Mouse (Mus musculus) myocyte (in vitro differentiated cells): ENCODE results near the gene Agbl1. TPM values are rescaled to one million over a fixed set of nuclear protein-coding genes. Genes with fewer than 3 reads are reported as not detected.
"Not testable (repeated sequence)": the region's sequence is repeated elsewhere in the genome, so short reads cannot be mapped to it uniquely, and the experiment has no call there.

Experiments
- H3K27me3 ChIP-seq: one replicate; pipeline ENCODE4 v1.6.1; 2011; ENCODE audit not compliant: control insufficient read depth, insufficient read depth, insufficient read length
- H3K36me3 ChIP-seq: one replicate; pipeline ENCODE4 v1.6.1; 2011; ENCODE audit not compliant: control insufficient read depth, insufficient read depth
- H3K4me2 ChIP-seq: one replicate; pipeline ENCODE4 v1.6.1; 2011; ENCODE audit warnings: low read depth, control low read depth
- H3K4me3 ChIP-seq: one replicate; pipeline ENCODE4 v1.5.1; 2011; ENCODE audit warnings: mild to moderate bottlenecking, control low read depth, moderate library complexity
- H3K79me2 ChIP-seq: one replicate; pipeline ENCODE4 v1.6.1; 2011; ENCODE audit not compliant: control insufficient read depth, insufficient read depth
- H3ac ChIP-seq: one replicate; pipeline ENCODE4 v1.6.1; 2011; ENCODE audit not compliant: control insufficient read depth, insufficient read length
- CEBPB ChIP-seq: IDR thresholded peaks from 2 replicates; pipeline ENCODE4 v1.6.1; 2011; ENCODE audit warnings: mild to moderate bottlenecking, moderate library complexity; ENCODE audit not compliant: poor library complexity, insufficient read depth, severe bottlenecking
- E2F4 ChIP-seq: IDR thresholded peaks from one replicate; pipeline ENCODE4 v1.6.1; 2011; ENCODE audit warnings: mild to moderate bottlenecking, control low read depth, moderate library complexity; ENCODE audit not compliant: insufficient read depth
- MAX ChIP-seq: IDR thresholded peaks from one replicate; pipeline ENCODE4 v1.6.1; 2011; ENCODE audit warnings: low read depth, mild to moderate bottlenecking, control low read depth
- MYOD1 ChIP-seq, 3 experiments: IDR thresholded peaks; one replicate each; pipeline ENCODE4 v1.6.1; 2011; ENCODE audit warnings: control low read depth in 2 of 3, low read depth in 2 of 3, mild to moderate bottlenecking in 2 of 3, moderate library complexity in 1 of 3; ENCODE audit not compliant: insufficient read length in 2 of 3, control insufficient read depth in 1 of 3
- MYOG ChIP-seq, 3 experiments: IDR thresholded peaks; one replicate each; pipeline ENCODE4 v1.6.1; 2011; ENCODE audit warnings: control low read depth in 2 of 3, low read depth in 2 of 3, mild to moderate bottlenecking in 2 of 3; ENCODE audit not compliant: insufficient read length in 2 of 3, control insufficient read depth in 1 of 3, insufficient read depth in 1 of 3
- POLR2A ChIP-seq: IDR thresholded peaks from one replicate; pipeline ENCODE4 v1.6.1; 2011; ENCODE audit warnings: low read depth, mild to moderate bottlenecking, control low read depth, moderate library complexity; ENCODE audit not compliant: insufficient read length
- POLR2AphosphoS2 ChIP-seq: IDR thresholded peaks from one replicate; pipeline ENCODE4 v1.6.1; 2011; ENCODE audit warnings: low read depth, control low read depth; ENCODE audit not compliant: insufficient read length
- REST ChIP-seq: IDR thresholded peaks from one replicate; pipeline ENCODE4 v1.6.1; 2011; ENCODE audit warnings: mild to moderate bottlenecking, control low read depth, moderate library complexity; ENCODE audit not compliant: insufficient read depth, insufficient read length
- SRF ChIP-seq: IDR thresholded peaks from one replicate; pipeline ENCODE4 v1.6.1; 2011; ENCODE audit warnings: low read depth; ENCODE audit not compliant: control insufficient read depth, insufficient read length
- TCF12 ChIP-seq: IDR thresholded peaks from one replicate; pipeline ENCODE4 v1.6.1; 2011; ENCODE audit warnings: mild to moderate bottlenecking, control low read depth; ENCODE audit not compliant: poor library complexity, insufficient read depth, severe bottlenecking
- TCF3 ChIP-seq: IDR thresholded peaks from one replicate; pipeline ENCODE4 v1.6.1; 2011; ENCODE audit warnings: low read depth, control low read depth; ENCODE audit not compliant: insufficient read length
- USF1 ChIP-seq: IDR thresholded peaks from one replicate; pipeline ENCODE4 v1.6.1; 2011; ENCODE audit warnings: low read depth, mild to moderate bottlenecking, control low read depth, moderate library complexity
- polyA plus RNA-seq: library from polyadenylated mRNA; unstranded; fragments of >200 nt; fragmentation: generic; extraction: Trizol; gene quantifications from one replicate; pipeline ENCODE4 v1.2.1, GENCODE M21; 2012; ENCODE audit warnings: missing spikeins

Gene Agbl1
- polyA plus RNA-seq, 1 experiment: not detected

DNA sequence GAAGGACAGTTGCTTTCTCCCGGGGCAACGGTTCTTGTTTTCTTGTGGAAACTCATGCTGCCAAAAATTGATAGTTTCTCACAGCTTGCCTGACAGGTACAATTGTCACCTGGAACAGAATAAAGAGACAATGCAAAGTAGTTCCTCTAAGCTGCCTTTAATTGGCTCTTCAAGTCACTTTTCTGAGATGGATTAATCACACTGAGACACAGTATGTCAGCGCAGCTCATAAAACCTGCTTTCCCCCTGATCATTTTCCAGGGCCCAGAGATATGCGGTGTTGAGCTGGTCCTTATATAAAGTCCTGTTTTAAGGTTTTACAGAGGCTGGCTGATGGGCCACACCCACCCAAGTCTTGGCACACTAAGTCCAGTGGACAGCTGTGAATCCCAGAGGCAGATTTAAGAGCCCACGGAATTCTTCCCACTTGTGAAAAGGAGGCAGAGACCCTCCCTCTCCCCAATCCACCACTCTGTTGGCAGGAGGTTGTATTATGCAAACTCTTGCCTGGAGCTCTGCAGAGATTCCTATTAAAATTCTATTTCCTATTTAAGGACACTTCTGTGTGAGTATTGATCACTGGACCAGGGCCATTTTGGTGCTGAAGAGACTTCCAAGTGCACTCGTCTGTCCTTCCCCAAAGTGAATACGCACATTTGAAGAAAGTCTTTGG, 9.8 kb upstream of the Agbl1 start:
- H3K4me3 ChIP-seq: no peak overlapping the region
- H3K4me2 ChIP-seq: no peak overlapping the region

GRCm38 (mm10) chr7:76222691-76223090, 7.0 kb upstream of the Agbl1 start:
- TF ChIP-seq CEBPB (no peak), USF1 (no peak), MYOD1 (IDR thresholded peaks at IDR 0.05; ENCODE audit: control insufficient read depth in 1 of 3, insufficient read length in 2 of 3, low read depth in 2 of 3) (no peak), TCF3 (no peak), MYOG (IDR thresholded peaks at IDR 0.05; ENCODE audit: control insufficient read depth in 1 of 3, insufficient read depth in 1 of 3, insufficient read length in 2 of 3, low read depth in 2 of 3) (no peak), TCF12 (no peak), E2F4 (no peak), REST (no peak), SRF (no peak), POLR2A (no peak), MAX (no peak), POLR2AphosphoS2 (no peak)
- H3K36me3 ChIP-seq: no peaks in the 10 kb centered on the region
- no peak overlapping the region for H3K4me3 ChIP-seq
- H3ac ChIP-seq: no peak overlapping the region
- no peak overlapping the region for H3K4me2 ChIP-seq
- H3K79me2 ChIP-seq: no peaks in the 10 kb centered on the region
- no peaks in the 10 kb centered on the region for H3K27me3 ChIP-seq

More for the DNA sequence above, 9.8 kb upstream of the Agbl1 start:
- no peak overlapping the region for H3ac ChIP-seq
- no peaks in the 10 kb centered on the region for H3K79me2 ChIP-seq
- no peaks in the 10 kb centered on the region for H3K36me3 ChIP-seq
- no peaks in the 10 kb centered on the region for H3K27me3 ChIP-seq
- no peak for TF ChIP-seq MYOG (IDR thresholded peaks at IDR 0.05; ENCODE audit: control insufficient read depth in 1 of 3, insufficient read depth in 1 of 3, insufficient read length in 2 of 3, low read depth in 2 of 3)
- TF ChIP-seq CEBPB: no peak
- no peak for TF ChIP-seq USF1
- no peak for TF ChIP-seq TCF3
- no peak for TF ChIP-seq TCF12
- no peak for TF ChIP-seq POLR2AphosphoS2
- no peak for TF ChIP-seq E2F4
- no peak for TF ChIP-seq REST
- TF ChIP-seq POLR2A: no peak

DNA sequence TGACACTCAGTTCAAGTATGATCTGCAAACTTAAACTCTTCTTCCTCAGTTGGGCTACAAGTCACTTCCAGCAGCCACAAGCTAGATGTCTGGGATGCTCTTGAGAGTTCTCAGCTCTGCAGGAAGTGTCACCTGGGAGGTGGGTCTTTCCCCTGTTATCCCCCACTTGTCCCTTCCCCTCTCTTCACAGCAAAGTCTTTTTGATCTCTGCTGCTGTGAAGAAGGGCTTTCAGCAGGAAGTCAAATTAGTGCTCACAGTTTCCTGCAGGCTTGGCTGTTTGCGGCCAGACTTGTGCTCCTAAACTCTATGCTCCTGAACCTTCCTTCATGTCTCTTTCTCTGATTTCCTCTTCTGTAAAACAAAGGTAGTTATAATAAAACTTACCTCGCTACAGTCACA, 806 bp upstream of the Agbl1 start:
- no peak overlapping the region for H3ac ChIP-seq
- H3K4me2 ChIP-seq: no peak overlapping the region
- no peak for TF ChIP-seq E2F4
- no peak for TF ChIP-seq POLR2A
- no peak for TF ChIP-seq CEBPB
- TF ChIP-seq USF1: no peak
- no peak for TF ChIP-seq TCF3
- TF ChIP-seq SRF: no peak
- TF ChIP-seq MAX: no peak
- TF ChIP-seq POLR2AphosphoS2: no peak
- no peak for TF ChIP-seq REST
- no peak for TF ChIP-seq MYOG (IDR thresholded peaks at IDR 0.05; ENCODE audit: control insufficient read depth in 1 of 3, insufficient read depth in 1 of 3, insufficient read length in 2 of 3, low read depth in 2 of 3)
- no peak for TF ChIP-seq MYOD1 (IDR thresholded peaks at IDR 0.05; ENCODE audit: control insufficient read depth in 1 of 3, insufficient read length in 2 of 3, low read depth in 2 of 3)
- TF ChIP-seq TCF12: no peak
- H3K79me2 ChIP-seq: no peaks in the 10 kb centered on the region
- no peak overlapping the region for H3K4me3 ChIP-seq
- no peaks in the 10 kb centered on the region for H3K27me3 ChIP-seq
- H3K36me3 ChIP-seq: no peaks in the 10 kb centered on the region

- TF ChIP-seq REST (no peak), POLR2AphosphoS2 (no peak), USF1 (no peak), MAX (no peak), TCF12 (no peak), CEBPB (no peak), SRF (no peak), E2F4 (no peak)
- Histone ChIP-seq H3K4me2 (no peak overlapping the region), H3K79me2 (no peaks in the 10 kb centered on the region), H3K4me3 (no peak overlapping the region), H3ac (no peak overlapping the region), H3K36me3 (no peaks in the 10 kb centered on the region), H3K27me3 (no peaks in the 10 kb centered on the region)
These were observed 4.6 kb downstream of the Agbl1 start for GRCm38 (mm10) chr7:76234321-76234720.

DNA sequence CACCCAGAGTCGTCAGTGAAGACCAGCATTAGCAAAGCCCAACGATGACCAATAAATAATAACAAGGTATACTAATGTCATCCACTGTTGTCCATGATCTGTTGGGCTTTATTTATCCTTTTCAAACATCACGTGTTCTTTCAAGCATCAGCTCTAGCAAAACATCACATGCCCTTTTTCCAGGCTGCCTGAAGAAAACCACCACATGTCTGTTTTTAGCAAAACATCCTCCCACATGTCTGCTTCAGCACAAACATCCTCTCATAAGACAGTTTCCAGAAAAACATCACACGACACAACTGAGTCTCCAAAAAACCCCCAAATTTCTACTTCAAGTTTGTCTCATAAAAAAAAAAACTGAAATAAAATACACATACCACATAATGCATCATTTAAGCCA, 7.8 kb downstream of the Agbl1 start:
- no peak for TF ChIP-seq E2F4
- TF ChIP-seq TCF3: no peak
- no peak for TF ChIP-seq REST
- no peak for TF ChIP-seq POLR2AphosphoS2
- no peak for TF ChIP-seq USF1
- TF ChIP-seq MAX: no peak
- no peak for TF ChIP-seq TCF12
- TF ChIP-seq CEBPB: no peak
- TF ChIP-seq MYOD1 (IDR thresholded peaks at IDR 0.05; ENCODE audit: control insufficient read depth in 1 of 3, insufficient read length in 2 of 3, low read depth in 2 of 3): no peak
- TF ChIP-seq MYOG (IDR thresholded peaks at IDR 0.05; ENCODE audit: control insufficient read depth in 1 of 3, insufficient read depth in 1 of 3, insufficient read length in 2 of 3, low read depth in 2 of 3): no peak
- TF ChIP-seq POLR2A: no peak
- TF ChIP-seq SRF: no peak
- Histone ChIP-seq H3K36me3 (no peaks in the 10 kb centered on the region), H3K27me3 (no peaks in the 10 kb centered on the region), H3ac (no peak overlapping the region), H3K4me2 (no peak overlapping the region), H3K4me3 (no peak overlapping the region), H3K79me2 (no peaks in the 10 kb centered on the region)

- H3K27me3 ChIP-seq, H3K36me3 ChIP-seq, H3K79me2 ChIP-seq: not testable (repeated sequence)
These were observed 15.2 kb downstream of the Agbl1 start for GRCm38 (mm10) chr7:76244839-76245238.

More at GRCm38 (mm10) chr7:76244839-76245238, 15.2 kb downstream of the Agbl1 start:
- not testable (repeated sequence) for H3K4me2 ChIP-seq, H3ac ChIP-seq, H3K4me3 ChIP-seq
